Mouse (Mus musculus) hindbrain, embryonic 14.5 days (tissue): ENCODE results near the gene Duxbl3. TPM values are rescaled to one million over a fixed set of nuclear protein-coding genes. Genes with fewer than 3 reads are reported as not detected.

Experiments used
- ATAC-seq: fragments of 200-750 bp; cut with Nextera tagmentation; 2 replicates; pipeline ENCODE4 v1.8.0; 2017; ENCODE audit warnings: moderate number of reproducible peaks, mild to moderate bottlenecking, moderate TSS enrichment, moderate library complexity; ENCODE audit not compliant: low FRiP score
- DNase-seq: peaks from one replicate; pipeline ENCODE4 v3.0.0-alpha.2; 2015; ENCODE audit warnings: low spot score
- H3K27ac ChIP-seq: fragments of 300-500 bp; sonication (generic); 2 replicates; pipeline ENCODE4 v1.5.1; 2014; ENCODE audit warnings: mild to moderate bottlenecking, moderate library complexity
- H3K27me3 ChIP-seq: fragments of 300-500 bp; sonication (generic); 2 replicates; pipeline ENCODE4 v1.6.1; 2014; ENCODE audit warnings: mild to moderate bottlenecking, low read length, mixed read lengths; ENCODE audit not compliant: control insufficient read depth, insufficient read depth
- H3K36me3 ChIP-seq: fragments of 300-500 bp; sonication (generic); replicated peaks from 2 replicates; pipeline ENCODE4 v1.6.1; 2014; ENCODE audit not compliant: control insufficient read depth, insufficient read depth
- H3K4me1 ChIP-seq: fragments of 300-500 bp; sonication (generic); replicated peaks from 2 replicates; pipeline ENCODE4 v1.6.1; 2014; ENCODE audit warnings: antibody characterized with exemption, low read length, mixed read lengths; ENCODE audit not compliant: control insufficient read depth, insufficient read depth
- H3K4me2 ChIP-seq: fragments of 300-500 bp; sonication (generic); replicated peaks from 2 replicates; pipeline ENCODE4 v1.6.1; 2014; ENCODE audit warnings: mild to moderate bottlenecking, moderate library complexity
- H3K4me3 ChIP-seq: fragments of 300-500 bp; sonication (generic); replicated peaks from 2 replicates; pipeline ENCODE4 v1.5.1; 2014; ENCODE audit warnings: mild to moderate bottlenecking, low read length
- H3K9ac ChIP-seq: fragments of 300-500 bp; sonication (generic); 2 replicates; pipeline ENCODE4 v1.6.1; 2014
- H3K9me3 ChIP-seq: fragments of 300-500 bp; sonication (generic); 2 replicates; pipeline ENCODE4 v1.6.1; 2016; ENCODE audit warnings: low read length; ENCODE audit not compliant: control insufficient read depth
- WGBS: fragments of 180-500 bp; shearing (Covaris S2); extraction: QIAGEN DNeasy Blood & Tissue Kit; methylation state at CpG from one replicate; pipeline ENCODE4 v1.1.7; 2014; 5-methylcytosine and 5-hydroxymethylcytosine counted together
- polyA plus RNA-seq: library from polyadenylated mRNA; unstranded; fragments of >200 nt; fragmentation: Nextera tagmentation; extraction: Ambion mirVana; gene quantifications from 2 replicates; pipeline ENCODE4 v1.2.1, GENCODE M21; 2014

Duxbl3 gene
- polyA plus RNA-seq, 1 experiment from 2014 or later: 0.66 TPM

DNA sequence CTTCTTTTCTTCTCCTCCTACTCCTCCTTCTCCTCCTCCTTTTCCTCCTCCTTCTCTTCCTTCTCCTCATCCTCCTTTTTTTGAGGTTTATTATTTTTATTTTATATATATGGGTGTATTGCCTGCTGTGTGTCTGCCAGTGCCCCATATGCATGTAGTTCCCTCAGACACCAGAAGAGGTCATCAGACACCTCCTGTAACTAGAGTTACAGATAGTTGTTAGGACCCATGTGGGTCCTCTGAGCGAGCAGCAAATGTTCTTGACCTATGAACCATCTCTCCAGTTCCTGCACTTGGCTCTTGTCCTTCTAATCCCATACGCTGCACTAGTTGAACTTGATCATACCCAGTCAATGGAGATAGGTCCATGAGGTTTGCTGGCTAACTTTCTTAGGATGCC is 48.3 kb downstream of the Duxbl3 start:
- no peak overlapping the region for H3K4me2 ChIP-seq
- peak; percentile 29 for DNase-seq
- no peaks in the 10 kb centered on the region for H3K9me3 ChIP-seq
- no peak overlapping the region for H3K27ac ChIP-seq
- H3K4me1 ChIP-seq: no peaks in the 10 kb centered on the region
- no peaks in the 10 kb centered on the region for H3K27me3 ChIP-seq
- 53% methylated on average over 2 of the region's 2 CpGs for WGBS
- no peaks in the 10 kb centered on the region for H3K36me3 ChIP-seq
- no peak for ATAC-seq
- H3K9ac ChIP-seq: no peak overlapping the region
- no peak overlapping the region for H3K4me3 ChIP-seq

DNA sequence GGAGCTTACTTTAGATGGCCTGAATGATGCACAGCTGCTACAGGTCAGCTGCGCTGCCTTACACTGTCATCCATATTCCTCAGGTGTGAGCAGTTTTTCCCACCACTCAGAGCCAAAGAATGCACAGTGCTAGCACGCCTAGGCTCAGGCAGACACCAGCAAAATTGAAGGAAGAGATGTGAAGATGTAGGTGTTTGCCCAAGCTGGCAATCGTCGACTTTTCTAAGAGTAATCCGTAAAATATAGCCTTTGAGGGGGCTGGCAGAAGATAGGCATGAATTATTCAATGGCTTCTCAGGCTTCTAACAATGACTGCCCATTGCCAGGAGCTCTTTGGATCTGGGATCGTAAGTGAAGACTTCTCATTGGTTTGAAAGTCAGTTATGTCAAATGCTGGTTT is 51.1 kb downstream of the Duxbl3 start:
- H3K27ac ChIP-seq: no peak overlapping the region
- no peaks in the 10 kb centered on the region for H3K27me3 ChIP-seq
- no peaks in the 10 kb centered on the region for H3K36me3 ChIP-seq
- ATAC-seq (no peak), DNase-seq (no peak)
- no peak overlapping the region for H3K9ac ChIP-seq
- WGBS: 84% methylated on average over 6 of the region's 6 CpGs
- H3K4me2 ChIP-seq: no peak overlapping the region
- no peaks in the 10 kb centered on the region for H3K4me1 ChIP-seq
- no peaks in the 10 kb centered on the region for H3K9me3 ChIP-seq
- no peak overlapping the region for H3K4me3 ChIP-seq

DNA sequence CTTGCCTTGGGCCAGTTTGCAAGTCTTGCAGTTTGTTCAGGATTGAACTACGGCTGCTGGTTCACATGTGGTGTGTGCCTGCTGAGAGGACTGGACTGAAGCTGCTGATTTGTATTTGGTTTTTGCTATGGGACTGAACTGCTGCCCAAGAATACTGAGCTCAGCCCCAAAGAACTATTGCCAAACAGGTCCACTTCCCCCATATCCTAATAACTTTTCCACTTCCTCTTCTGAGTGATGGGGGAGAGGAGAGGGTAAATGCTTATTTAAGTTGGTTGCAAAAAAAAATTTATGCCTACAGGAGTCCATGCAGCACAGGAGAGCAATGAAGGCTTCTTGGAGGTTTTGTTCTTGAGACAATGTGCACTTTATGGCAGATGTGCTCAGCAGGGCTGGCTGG is 51.7 kb downstream of the Duxbl3 start:
- no peak overlapping the region for H3K4me2 ChIP-seq
- H3K9me3 ChIP-seq: no peaks in the 10 kb centered on the region
- no peaks in the 10 kb centered on the region for H3K4me1 ChIP-seq
- no peak overlapping the region for H3K27ac ChIP-seq
- no peaks in the 10 kb centered on the region for H3K27me3 ChIP-seq
- WGBS: 73% methylated on average over 1 of the region's 1 CpGs
- H3K4me3 ChIP-seq: no peak overlapping the region
- no peak overlapping the region for H3K9ac ChIP-seq
- ATAC-seq: no peak
- H3K36me3 ChIP-seq: no peaks in the 10 kb centered on the region
- DNase-seq: no peak

DNA sequence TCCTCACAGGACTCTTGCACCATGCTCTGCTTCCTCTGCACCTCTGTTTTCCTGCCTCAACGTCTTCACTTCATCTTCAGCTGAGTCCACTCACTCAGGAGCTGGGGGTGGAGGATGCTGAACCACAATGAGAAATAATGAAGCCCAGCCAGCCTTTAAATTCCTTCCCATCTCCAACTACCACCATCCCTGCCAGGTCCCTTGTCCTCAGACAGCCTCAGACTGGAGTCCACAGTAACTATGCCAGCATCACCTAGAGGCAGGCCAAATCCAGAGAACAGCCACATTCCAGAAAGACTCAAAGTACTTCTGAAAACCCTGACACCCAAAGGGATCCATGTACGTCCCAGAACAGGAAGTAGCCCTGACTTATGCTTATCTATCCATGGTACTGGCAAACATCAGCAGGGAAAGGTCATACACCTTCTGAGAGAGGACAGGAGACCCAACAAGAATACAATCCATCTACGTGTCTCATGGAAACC is 58.5 kb downstream of the Duxbl3 start:
- WGBS: 73% methylated on average over 3 of the region's 3 CpGs

More for the DNA sequence above, 58.5 kb downstream of the Duxbl3 start:
- no peak overlapping the region for H3K4me2 ChIP-seq
- DNase-seq: no peak
- H3K4me1 ChIP-seq: no peaks in the 10 kb centered on the region
- no peaks in the 10 kb centered on the region for H3K36me3 ChIP-seq
- ATAC-seq: no peak
- no peak overlapping the region for H3K9ac ChIP-seq
- H3K27ac ChIP-seq: no peak overlapping the region
- no peaks in the 10 kb centered on the region for H3K27me3 ChIP-seq
- H3K4me3 ChIP-seq: no peak overlapping the region
- H3K9me3 ChIP-seq: no peaks in the 10 kb centered on the region

Other genes starting within 250 kb of the Duxbl3 start
- gene Gm9780, start 215.3 kb upstream of the Duxbl3 start, polyA plus RNA-seq: 5.2 and 8.5 TPM in 2 replicates
- gene Tmem254c, start 190.6 kb upstream of the Duxbl3 start, polyA plus RNA-seq: 27.7 and 30.4 TPM in 2 replicates
- gene Cphx2, start 176.4 kb upstream of the Duxbl3 start, polyA plus RNA-seq: not detected in 2 replicates
- gene Cphx3, start 175.7 kb upstream of the Duxbl3 start, polyA plus RNA-seq: not detected in 2 replicates
- 1.6 and 2.0 TPM in 2 replicates for gene Duxbl2, start 139.6 kb upstream of the Duxbl3 start, polyA plus RNA-seq
- gene Plac9b, start 75.5 kb upstream of the Duxbl3 start, polyA plus RNA-seq: 6.3 and 8.1 TPM in 2 replicates
- 30.6 and 32.5 TPM in 2 replicates for gene Tmem254b, start 50.9 kb upstream of the Duxbl3 start, polyA plus RNA-seq